Mouse (Mus musculus) lung, embryonic 14.5 days (tissue): ENCODE data around the gene Ppm1h. TPM values are rescaled to one million over a fixed set of nuclear protein-coding genes. Genes with fewer than 3 reads are reported as not detected.

Experiments
- ATAC-seq: fragments of 200-750 bp; cut with Nextera tagmentation; 2 replicates; pipeline ENCODE4 v1.8.0; 2017; ENCODE audit warnings: mild to moderate bottlenecking, moderate TSS enrichment, moderate library complexity; ENCODE audit not compliant: insufficient read depth
- DNase-seq: peaks from one replicate; pipeline ENCODE4 v3.0.0-alpha.2; 2015
- H3K27ac ChIP-seq: fragments of 300-500 bp; sonication (generic); 2 replicates; pipeline ENCODE4 v1.5.1; 2014; ENCODE audit warnings: low read depth, mild to moderate bottlenecking, moderate library complexity
- H3K27me3 ChIP-seq: fragments of 300-500 bp; sonication (generic); 2 replicates; pipeline ENCODE4 v1.6.1; 2014; ENCODE audit warnings: low read length, control low read depth; ENCODE audit not compliant: insufficient read depth
- H3K36me3 ChIP-seq: fragments of 300-500 bp; sonication (generic); 2 replicates; pipeline ENCODE4 v1.6.1; 2014; ENCODE audit warnings: control low read depth; ENCODE audit not compliant: insufficient read depth
- H3K4me1 ChIP-seq: fragments of 300-500 bp; sonication (generic); 2 replicates; pipeline ENCODE4 v1.6.1; 2014; ENCODE audit warnings: antibody characterized with exemption, control low read depth; ENCODE audit not compliant: insufficient read depth
- H3K4me2 ChIP-seq: fragments of 300-500 bp; sonication (generic); 2 replicates; pipeline ENCODE4 v1.6.1; 2014; ENCODE audit warnings: mild to moderate bottlenecking
- H3K4me3 ChIP-seq: fragments of 300-500 bp; sonication (generic); 2 replicates; pipeline ENCODE4 v1.5.1; 2014; ENCODE audit warnings: low read depth, low read length
- H3K9ac ChIP-seq: fragments of 300-500 bp; sonication (generic); 2 replicates; pipeline ENCODE4 v1.6.1; 2014
- H3K9me3 ChIP-seq: fragments of 300-500 bp; sonication (generic); 2 replicates; pipeline ENCODE4 v1.6.1; 2016; ENCODE audit warnings: low read depth, low read length, control low read depth
- CTCF ChIP-seq: IDR thresholded peaks from 2 replicates; pipeline ENCODE4 v1.5.1; 2016; ENCODE audit warnings: antibody characterized with exemption, low read depth
- WGBS: fragments of 180-500 bp; shearing (Covaris S2); extraction: QIAGEN DNeasy Blood & Tissue Kit; methylation state at CpG from one replicate; pipeline ENCODE4 v1.1.7; 2014; 5-methylcytosine and 5-hydroxymethylcytosine counted together
- polyA plus RNA-seq: library from polyadenylated mRNA; unstranded; fragments of >200 nt; fragmentation: Nextera tagmentation; extraction: Ambion mirVana; gene quantifications from 2 replicates; pipeline ENCODE4 v1.2.1, GENCODE M21; 2014

Ppm1h gene
- polyA plus RNA-seq, 1 experiment from 2014 or later: 7.1 TPM

- Histone ChIP-seq H3K9ac (no peak overlapping the region), H3K4me1 (no peaks in the 10 kb centered on the region), H3K4me2 (no peak overlapping the region), H3K27ac (no peak overlapping the region), H3K27me3 (no peaks in the 10 kb centered on the region), H3K36me3 (no peaks in the 10 kb centered on the region), H3K9me3 (no peaks in the 10 kb centered on the region), H3K4me3 (no peak overlapping the region)
- TF ChIP-seq CTCF: no peak
- ATAC-seq (no peak), DNase-seq (no peak)
- 78% methylated on average over 5 of the region's 5 CpGs for WGBS
Measured at GRCm38 (mm10) chr10:122704901-122705300, 26.3 kb downstream of the Ppm1h start.

DNA sequence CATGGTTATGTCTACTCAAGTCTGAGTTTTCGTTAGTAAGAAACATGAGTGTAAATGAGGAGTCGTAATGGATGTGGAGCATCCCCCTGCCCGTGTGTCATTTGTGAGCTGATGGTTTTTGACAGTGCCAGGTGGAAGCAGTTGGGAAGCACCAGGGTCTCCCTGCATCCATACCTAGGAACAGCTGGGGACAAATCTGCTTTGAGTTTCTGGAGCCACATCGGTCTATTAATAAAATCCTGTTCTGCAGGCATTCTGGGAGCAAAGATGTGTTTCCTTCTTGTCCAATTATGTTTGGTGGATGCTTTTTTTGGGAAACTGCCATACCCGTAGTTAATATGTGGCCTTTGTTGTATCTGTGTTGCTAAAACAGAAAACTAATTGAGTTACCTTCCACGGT lies 26.9 kb downstream of the Ppm1h start:
- H3K27ac ChIP-seq: no peak overlapping the region
- DNase-seq (no peak), ATAC-seq (no peak)
- no peaks in the 10 kb centered on the region for H3K9me3 ChIP-seq
- TF ChIP-seq CTCF: no peak
- H3K27me3 ChIP-seq: no peaks in the 10 kb centered on the region
- H3K4me3 ChIP-seq: no peak overlapping the region
- no peak overlapping the region for H3K4me2 ChIP-seq
- H3K9ac ChIP-seq: no peak overlapping the region
- no peaks in the 10 kb centered on the region for H3K4me1 ChIP-seq
- 76% methylated on average over 6 of the region's 6 CpGs for WGBS
- no peaks in the 10 kb centered on the region for H3K36me3 ChIP-seq

DNA sequence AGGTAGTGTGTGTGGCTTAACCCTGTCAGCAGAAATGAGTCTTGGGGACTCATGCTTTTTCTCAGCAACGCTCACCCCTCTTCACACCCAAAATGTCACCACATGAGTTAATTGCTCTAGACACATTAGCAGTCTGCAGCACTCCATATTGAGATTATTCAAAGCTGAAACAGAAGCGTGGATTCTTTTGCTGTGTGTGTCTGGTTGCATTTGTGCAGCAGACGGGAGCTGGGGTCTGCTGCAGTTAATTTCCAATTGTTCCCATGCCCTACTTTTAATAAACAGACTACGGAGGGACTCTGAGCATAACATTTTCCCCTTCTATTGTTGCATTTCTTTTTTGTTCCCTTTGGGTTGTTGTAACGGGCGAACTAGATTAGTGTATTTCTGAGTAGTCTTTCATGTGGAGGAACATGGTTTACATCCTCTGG lies 32.8 kb downstream of the Ppm1h start:
- WGBS: 70% methylated on average over 6 of the region's 6 CpGs
- Histone ChIP-seq H3K4me2 (no peak overlapping the region), H3K27ac (no peak overlapping the region), H3K9ac (no peak overlapping the region), H3K4me3 (no peak overlapping the region), H3K9me3 (no peaks in the 10 kb centered on the region), H3K36me3 (no peaks in the 10 kb centered on the region), H3K27me3 (no peaks in the 10 kb centered on the region), H3K4me1 (no peaks in the 10 kb centered on the region)
- TF ChIP-seq CTCF: no peak
- ATAC-seq (no peak), DNase-seq (no peak)

GRCm38 (mm10) chr10:122712307-122712706 lies 33.7 kb downstream of the Ppm1h start:
- no peak for ATAC-seq

GRCm38 (mm10) chr10:122715856-122716255 lies 37.3 kb downstream of the Ppm1h start:
- H3K4me2 ChIP-seq: no peak overlapping the region
- DNase-seq: no peak
- no peaks in the 10 kb centered on the region for H3K9me3 ChIP-seq
- ATAC-seq: no peak
- H3K9ac ChIP-seq: no peak overlapping the region
- no peaks in the 10 kb centered on the region for H3K4me1 ChIP-seq
- TF ChIP-seq CTCF: no peak
- H3K27me3 ChIP-seq: no peaks in the 10 kb centered on the region
- no peaks in the 10 kb centered on the region for H3K36me3 ChIP-seq
- no peak overlapping the region for H3K27ac ChIP-seq
- no peak overlapping the region for H3K4me3 ChIP-seq
- WGBS: 84% methylated on average over 12 of the region's 12 CpGs

More at GRCm38 (mm10) chr10:122712307-122712706, 33.7 kb downstream of the Ppm1h start:
- TF ChIP-seq CTCF: no peak
- Histone ChIP-seq H3K27ac (no peak overlapping the region), H3K9me3 (no peaks in the 10 kb centered on the region), H3K27me3 (no peaks in the 10 kb centered on the region), H3K9ac (no peak overlapping the region), H3K4me3 (no peak overlapping the region), H3K36me3 (no peaks in the 10 kb centered on the region), H3K4me2 (no peak overlapping the region), H3K4me1 (no peaks in the 10 kb centered on the region)
- no peak for DNase-seq
- 56% methylated on average over 5 of the region's 5 CpGs for WGBS

DNA sequence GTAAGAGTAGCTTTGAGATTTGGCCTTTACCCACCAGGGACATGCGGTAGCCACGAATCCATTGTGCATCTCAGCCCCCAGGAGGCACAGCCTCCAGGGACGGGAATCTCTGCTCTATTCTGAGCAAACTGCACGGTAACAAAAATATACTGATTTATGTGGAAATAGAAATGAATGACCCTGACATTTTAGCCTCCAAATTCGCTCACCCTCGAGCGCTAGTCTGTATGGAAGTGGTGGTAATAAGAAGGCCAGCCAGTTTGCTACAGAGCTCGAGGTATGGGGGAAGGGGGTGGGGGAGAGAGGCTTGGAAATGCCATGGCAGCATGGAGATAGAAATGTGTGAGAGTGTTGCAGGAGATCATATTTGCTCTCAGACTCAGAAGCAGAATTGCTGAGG lies 37.7 kb downstream of the Ppm1h start:
- WGBS: 51% methylated on average over 8 of the region's 8 CpGs
- Histone ChIP-seq H3K36me3 (no peaks in the 10 kb centered on the region), H3K4me1 (no peaks in the 10 kb centered on the region), H3K27me3 (no peaks in the 10 kb centered on the region), H3K4me3 (no peak overlapping the region), H3K27ac (no peak overlapping the region), H3K9ac (no peak overlapping the region), H3K9me3 (no peaks in the 10 kb centered on the region), H3K4me2 (no peak overlapping the region)
- no peak for TF ChIP-seq CTCF
- DNase-seq (no peak), ATAC-seq (no peak)

- Histone ChIP-seq H3K4me3 (no peak overlapping the region), H3K36me3 (no peaks in the 10 kb centered on the region), H3K4me1 (no peaks in the 10 kb centered on the region), H3K9me3 (no peaks in the 10 kb centered on the region), H3K9ac (no peak overlapping the region), H3K4me2 (no peak overlapping the region), H3K27me3 (no peaks in the 10 kb centered on the region), H3K27ac (no peak overlapping the region)
- no peak for TF ChIP-seq CTCF
- WGBS: 77% methylated on average over 14 of the region's 14 CpGs
- DNase-seq (no peak), ATAC-seq (no peak)
Measured at GRCm38 (mm10) chr10:122716739-122717474, 38.3 kb downstream of the Ppm1h start.
